Mouse (Mus musculus) kidney, postnatal 0 days (tissue): ENCODE measurements around the gene Dld. TPM values are rescaled to one million over a fixed set of nuclear protein-coding genes. Genes with fewer than 3 reads are reported as not detected.

Source experiments
- ATAC-seq: fragments of 200-750 bp; cut with Nextera tagmentation; replicated peaks from 2 replicates; pipeline ENCODE4 v1.8.0; 2017; ENCODE audit warnings: low read depth, moderate number of reproducible peaks, moderate TSS enrichment, moderate library complexity; ENCODE audit not compliant: low FRiP score
- DNase-seq: peaks from one replicate; pipeline ENCODE4 v3.0.0-alpha.2; 2016; ENCODE audit warnings: low spot score
- H3K27ac ChIP-seq: fragments of 300-500 bp; sonication (generic); 2 replicates; pipeline ENCODE4 v1.5.1; 2014; ENCODE audit warnings: mild to moderate bottlenecking
- H3K27me3 ChIP-seq: fragments of 300-500 bp; sonication (generic); 2 replicates; pipeline ENCODE4 v1.6.1; 2014; ENCODE audit warnings: low read length, mixed read lengths; ENCODE audit not compliant: insufficient read depth
- H3K36me3 ChIP-seq: fragments of 300-500 bp; sonication (generic); 2 replicates; pipeline ENCODE4 v1.6.1; 2014; ENCODE audit warnings: low read length, mixed read lengths; ENCODE audit not compliant: insufficient read depth
- H3K4me1 ChIP-seq: fragments of 300-500 bp; sonication (generic); replicated peaks from 2 replicates; pipeline ENCODE4 v1.6.1; 2014; ENCODE audit warnings: antibody characterized with exemption, low read length, mixed read lengths; ENCODE audit not compliant: insufficient read depth
- H3K4me2 ChIP-seq: fragments of 300-500 bp; sonication (generic); 2 replicates; pipeline ENCODE4 v1.6.1; 2014; ENCODE audit warnings: mild to moderate bottlenecking, low read length, moderate library complexity, mixed read lengths
- H3K4me3 ChIP-seq: fragments of 300-500 bp; sonication (generic); replicated peaks from 2 replicates; pipeline ENCODE4 v1.5.1; 2014; ENCODE audit warnings: low read depth, low read length
- H3K9ac ChIP-seq: fragments of 300-500 bp; sonication (generic); 2 replicates; pipeline ENCODE4 v1.6.1; 2014; ENCODE audit warnings: low read depth, low read length
- H3K9me3 ChIP-seq: fragments of 300-500 bp; sonication (generic); replicated peaks from 2 replicates; pipeline ENCODE4 v1.6.1; 2016; ENCODE audit warnings: low read length, inconsistent platforms, mixed read lengths
- CTCF ChIP-seq: IDR thresholded peaks from 2 replicates; pipeline ENCODE4 v1.5.1; 2016; ENCODE audit warnings: antibody characterized with exemption, low read depth, mild to moderate bottlenecking, moderate library complexity
- WGBS: fragments of 180-500 bp; shearing (Covaris S2); extraction: QIAGEN DNeasy Blood & Tissue Kit; methylation state at CpG from one replicate; pipeline ENCODE4 v1.1.7; 2014; 5-methylcytosine and 5-hydroxymethylcytosine counted together
- polyA plus RNA-seq: library from polyadenylated mRNA; unstranded; fragments of >200 nt; fragmentation: Nextera tagmentation; extraction: Ambion mirVana; gene quantifications from 2 replicates; pipeline ENCODE4 v1.2.1, GENCODE M21; 2015

Dld gene
- 196 and 202 TPM in 2 replicates for polyA plus RNA-seq

GRCm38 (mm10) chr12:31350944-31351928 lies at the start of gene Dld:
Gene Dld (minus strand): TSS chr12:31351453.
- Histone ChIP-seq H3K9me3 (no peaks in the 10 kb centered on the region), H3K36me3 (peaks cover 3% of the 10 kb centered on the region), H3K27ac (peak within 1 kb of the TSS; percentile 86), H3K9ac (peak within 1 kb of the TSS; percentile 91), H3K4me3 (peak within 1 kb of the TSS; percentile 98), H3K4me1 (0 out of 2 replicates have a peak, but pooled peaks cover 7% of the 10 kb centered on the region), H3K27me3 (no peaks in the 10 kb centered on the region), H3K4me2 (peak within 1 kb of the TSS; percentile 80)
- WGBS = 4% methylated on average over 65 of the region's 66 CpGs
- ATAC-seq (peak; percentile 98), DNase-seq (peak; percentile 98)
- TF ChIP-seq CTCF = no peak

- no peaks in the 10 kb centered on the region for H3K36me3 ChIP-seq
- no peak overlapping the region for H3K27ac ChIP-seq
- no peak for ATAC-seq
- no peaks in the 10 kb centered on the region for H3K27me3 ChIP-seq
- H3K4me2 ChIP-seq = no peak overlapping the region
- H3K9ac ChIP-seq = no peak overlapping the region
- WGBS = 68% methylated on average over 1 of the region's 1 CpGs
- H3K9me3 ChIP-seq = no peaks in the 10 kb centered on the region
- no peak for DNase-seq
- no peaks in the 10 kb centered on the region for H3K4me1 ChIP-seq
- TF ChIP-seq CTCF = no peak
- H3K4me3 ChIP-seq = no peak overlapping the region
These were observed 49.6 kb upstream of the Dld start for GRCm38 (mm10) chr12:31400821-31401220.

- no peak for ATAC-seq
These were observed 46.5 kb upstream of the Dld start for GRCm38 (mm10) chr12:31397709-31398108.

GRCm38 (mm10) chr12:31395895-31396294 lies 44.6 kb upstream of the Dld start:
- Histone ChIP-seq H3K27me3 (no peaks in the 10 kb centered on the region), H3K36me3 (no peaks in the 10 kb centered on the region), H3K27ac (no peak overlapping the region), H3K9ac (no peak overlapping the region), H3K4me1 (no peaks in the 10 kb centered on the region), H3K4me2 (no peak overlapping the region), H3K9me3 (no peaks in the 10 kb centered on the region), H3K4me3 (no peak overlapping the region)
- TF ChIP-seq CTCF = no peak
- ATAC-seq = no peak
- no peak for DNase-seq
- 100% methylated on average over 1 of the region's 1 CpGs for WGBS

More at GRCm38 (mm10) chr12:31397709-31398108, 46.5 kb upstream of the Dld start:
- TF ChIP-seq CTCF = no peak
- Histone ChIP-seq H3K9ac (no peak overlapping the region), H3K4me3 (no peak overlapping the region), H3K4me2 (no peak overlapping the region), H3K4me1 (no peaks in the 10 kb centered on the region), H3K36me3 (no peaks in the 10 kb centered on the region), H3K9me3 (no peaks in the 10 kb centered on the region), H3K27me3 (no peaks in the 10 kb centered on the region), H3K27ac (no peak overlapping the region)
- no peak for DNase-seq
- WGBS = 81% methylated on average over 4 of the region's 4 CpGs

GRCm38 (mm10) chr12:31391696-31392095 lies 40.4 kb upstream of the Dld start:
- DNase-seq (no peak), ATAC-seq (no peak)
- Histone ChIP-seq H3K4me2 (no peak overlapping the region), H3K9me3 (no peaks in the 10 kb centered on the region), H3K36me3 (no peaks in the 10 kb centered on the region), H3K4me1 (no peaks in the 10 kb centered on the region), H3K4me3 (no peak overlapping the region), H3K9ac (no peak overlapping the region), H3K27me3 (no peaks in the 10 kb centered on the region), H3K27ac (no peak overlapping the region)
- WGBS = 78% methylated on average over 12 of the region's 12 CpGs
- TF ChIP-seq CTCF = no peak

- no peak for DNase-seq
- no peak within 1 kb of the TSS for H3K27ac ChIP-seq
- TF ChIP-seq CTCF = no peak
- H3K9ac ChIP-seq = no peak within 1 kb of the TSS
- 85% methylated on average over 3 of the region's 3 CpGs for WGBS
- H3K36me3 ChIP-seq = no peaks in the 10 kb centered on the region
- H3K4me3 ChIP-seq = no peak within 1 kb of the TSS
- H3K4me2 ChIP-seq = no peak within 1 kb of the TSS
- H3K27me3 ChIP-seq = no peaks in the 10 kb centered on the region
- ATAC-seq = no peak
- no peaks in the 10 kb centered on the region for H3K4me1 ChIP-seq
- no peaks in the 10 kb centered on the region for H3K9me3 ChIP-seq
These were observed 39.3 kb upstream of the Dld start, which contains the start of gene Slc26a3 for GRCm38 (mm10) chr12:31390571-31390970. Gene Slc26a3 (plus strand): TSS chr12:31390871.
